Mouse (Mus musculus): ENCODE measurements around the gene Tusc2. TPM values are rescaled to one million over a fixed set of nuclear protein-coding genes. Genes with fewer than 3 reads are reported as not detected.

Gene Tusc2
- polyA plus RNA-seq, 1 experiment = 25.0 TPM

DNA sequence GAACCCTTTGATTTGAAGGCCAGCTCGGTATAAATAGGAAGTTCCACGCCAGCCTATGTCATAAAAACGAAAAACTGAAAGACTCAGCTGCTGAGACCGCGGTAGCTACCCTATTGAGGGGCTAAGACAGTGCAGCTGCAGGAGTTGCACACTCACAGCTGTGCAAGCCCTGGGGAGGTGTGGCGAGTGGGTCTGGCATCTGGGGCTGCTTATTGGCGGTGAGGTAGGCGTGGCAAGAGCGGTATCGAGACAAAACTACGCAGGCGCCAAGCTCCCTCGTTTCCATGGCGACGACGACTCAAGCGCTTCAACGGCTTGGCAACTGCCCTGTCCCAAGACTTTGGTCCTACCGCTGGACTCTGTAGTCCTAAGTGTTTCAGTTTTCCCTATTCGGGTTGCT, 16.0 kb upstream of the Tusc2 start, which contains the start of gene Zmynd10:
Zmynd10 (plus strand) TSS at position 273 of the 400 bp plus-strand sequence.
- Histone ChIP-seq H3K36me3 (ENCODE audit: control insufficient read depth, insufficient read depth) (no peaks in the 10 kb centered on the region), H3K4me3 (no peak within 1 kb of the TSS), H3K4me2 (ENCODE audit: low read depth) (peak within 1 kb of the TSS; percentile 63), H3K79me2 (ENCODE audit: control insufficient read depth, insufficient read depth) (no peaks in the 10 kb centered on the region), H3ac (ENCODE audit: control insufficient read depth, insufficient read length) (no peak within 1 kb of the TSS), H3K27me3 (ENCODE audit: control insufficient read depth, insufficient read depth, insufficient read length) (no peaks in the 10 kb centered on the region)
- TF ChIP-seq SRF (IDR thresholded peaks at IDR 0.05; ENCODE audit: control insufficient read depth, insufficient read length, low read depth) = no peak
- TF ChIP-seq MYOG (IDR thresholded peaks at IDR 0.05; ENCODE audit: control insufficient read depth in 1 of 3, insufficient read depth in 1 of 3, insufficient read length in 2 of 3, low read depth in 2 of 3) = peak in 2 of 3 experiments; percentile 21 to 38
- no peak for TF ChIP-seq POLR2AphosphoS2 (IDR thresholded peaks at IDR 0.05; ENCODE audit: insufficient read length, low read depth)
- TF ChIP-seq MYOD1 (IDR thresholded peaks at IDR 0.05; ENCODE audit: control insufficient read depth in 1 of 3, insufficient read length in 2 of 3, low read depth in 2 of 3) = peak in 2 of 3 experiments; percentile 54 to 60
- TF ChIP-seq MAX (IDR thresholded peaks at IDR 0.05; ENCODE audit: low read depth) = no peak
- no peak for TF ChIP-seq E2F4 (IDR thresholded peaks at IDR 0.05; ENCODE audit: insufficient read depth)

GRCm38 (mm10) chr9:107547957-107548356, 15.1 kb upstream of the Tusc2 start:
- Histone ChIP-seq H3K36me3 (ENCODE audit: control insufficient read depth, insufficient read depth) (no peaks in the 10 kb centered on the region), H3K4me2 (ENCODE audit: low read depth) (no peak overlapping the region), H3K27me3 (ENCODE audit: control insufficient read depth, insufficient read depth, insufficient read length) (no peaks in the 10 kb centered on the region), H3ac (ENCODE audit: control insufficient read depth, insufficient read length) (no peak overlapping the region), H3K4me3 (no peak overlapping the region), H3K79me2 (ENCODE audit: control insufficient read depth, insufficient read depth) (peaks cover 5% of the 10 kb centered on the region)
- TF ChIP-seq REST (IDR thresholded peaks at IDR 0.05; ENCODE audit: insufficient read depth, insufficient read length) = no peak
- TF ChIP-seq TCF12 (IDR thresholded peaks at IDR 0.05; ENCODE audit: insufficient read depth, poor library complexity, severe bottlenecking) = no peak
- TF ChIP-seq MAX (IDR thresholded peaks at IDR 0.05; ENCODE audit: low read depth) = no peak
- no peak for TF ChIP-seq USF1 (IDR thresholded peaks at IDR 0.05; ENCODE audit: low read depth)
- no peak for TF ChIP-seq CEBPB (IDR thresholded peaks at IDR 0.05; ENCODE audit: insufficient read depth, poor library complexity, severe bottlenecking)
- no peak for TF ChIP-seq MYOG (IDR thresholded peaks at IDR 0.05; ENCODE audit: control insufficient read depth in 1 of 3, insufficient read depth in 1 of 3, insufficient read length in 2 of 3, low read depth in 2 of 3)
- no peak for TF ChIP-seq TCF3 (IDR thresholded peaks at IDR 0.05; ENCODE audit: insufficient read length, low read depth)
- TF ChIP-seq POLR2A (IDR thresholded peaks at IDR 0.05; ENCODE audit: insufficient read length, low read depth) = no peak
- TF ChIP-seq POLR2AphosphoS2 (IDR thresholded peaks at IDR 0.05; ENCODE audit: insufficient read length, low read depth) = no peak

DNA sequence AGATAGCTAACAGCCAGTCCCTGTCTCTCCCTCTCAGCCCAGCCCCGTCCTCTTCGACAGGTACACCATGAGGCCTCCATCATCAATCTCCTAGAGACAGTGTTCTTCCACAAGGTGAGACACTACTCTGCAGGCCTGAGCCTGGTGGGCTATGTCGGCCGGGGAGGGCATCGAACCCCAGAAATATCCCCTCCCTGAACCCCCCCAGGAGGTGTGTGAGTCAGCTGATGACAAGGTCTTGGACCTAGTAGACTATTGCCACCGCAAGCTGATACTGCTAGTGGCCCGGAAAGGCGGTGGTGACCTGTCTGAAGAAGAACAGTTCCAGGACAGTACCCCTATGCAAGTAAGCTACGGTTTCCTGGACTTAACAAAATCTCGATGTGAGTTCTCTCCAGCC, 14.2 kb upstream of the Tusc2 start:
- Histone ChIP-seq H3K36me3 (ENCODE audit: control insufficient read depth, insufficient read depth) (no peaks in the 10 kb centered on the region), H3K79me2 (ENCODE audit: control insufficient read depth, insufficient read depth) (peaks cover 13% of the 10 kb centered on the region), H3K4me3 (no peak overlapping the region), H3ac (ENCODE audit: control insufficient read depth, insufficient read length) (no peak overlapping the region), H3K4me2 (ENCODE audit: low read depth) (no peak overlapping the region), H3K27me3 (ENCODE audit: control insufficient read depth, insufficient read depth, insufficient read length) (no peaks in the 10 kb centered on the region)
- no peak for TF ChIP-seq TCF12 (IDR thresholded peaks at IDR 0.05; ENCODE audit: insufficient read depth, poor library complexity, severe bottlenecking)
- no peak for TF ChIP-seq POLR2A (IDR thresholded peaks at IDR 0.05; ENCODE audit: insufficient read length, low read depth)
- no peak for TF ChIP-seq MYOD1 (IDR thresholded peaks at IDR 0.05; ENCODE audit: control insufficient read depth in 1 of 3, insufficient read length in 2 of 3, low read depth in 2 of 3)
- no peak for TF ChIP-seq USF1 (IDR thresholded peaks at IDR 0.05; ENCODE audit: low read depth)
- no peak for TF ChIP-seq MYOG (IDR thresholded peaks at IDR 0.05; ENCODE audit: control insufficient read depth in 1 of 3, insufficient read depth in 1 of 3, insufficient read length in 2 of 3, low read depth in 2 of 3)
- TF ChIP-seq E2F4 (IDR thresholded peaks at IDR 0.05; ENCODE audit: insufficient read depth) = no peak
- TF ChIP-seq CEBPB (IDR thresholded peaks at IDR 0.05; ENCODE audit: insufficient read depth, poor library complexity, severe bottlenecking) = no peak
- TF ChIP-seq SRF (IDR thresholded peaks at IDR 0.05; ENCODE audit: control insufficient read depth, insufficient read length, low read depth) = no peak
- TF ChIP-seq POLR2AphosphoS2 (IDR thresholded peaks at IDR 0.05; ENCODE audit: insufficient read length, low read depth) = no peak

- no peak overlapping the region for H3K4me2 ChIP-seq (ENCODE audit: low read depth)
Measured at GRCm38 (mm10) chr9:107549297-107550074, 13.6 kb upstream of the Tusc2 start.

DNA sequence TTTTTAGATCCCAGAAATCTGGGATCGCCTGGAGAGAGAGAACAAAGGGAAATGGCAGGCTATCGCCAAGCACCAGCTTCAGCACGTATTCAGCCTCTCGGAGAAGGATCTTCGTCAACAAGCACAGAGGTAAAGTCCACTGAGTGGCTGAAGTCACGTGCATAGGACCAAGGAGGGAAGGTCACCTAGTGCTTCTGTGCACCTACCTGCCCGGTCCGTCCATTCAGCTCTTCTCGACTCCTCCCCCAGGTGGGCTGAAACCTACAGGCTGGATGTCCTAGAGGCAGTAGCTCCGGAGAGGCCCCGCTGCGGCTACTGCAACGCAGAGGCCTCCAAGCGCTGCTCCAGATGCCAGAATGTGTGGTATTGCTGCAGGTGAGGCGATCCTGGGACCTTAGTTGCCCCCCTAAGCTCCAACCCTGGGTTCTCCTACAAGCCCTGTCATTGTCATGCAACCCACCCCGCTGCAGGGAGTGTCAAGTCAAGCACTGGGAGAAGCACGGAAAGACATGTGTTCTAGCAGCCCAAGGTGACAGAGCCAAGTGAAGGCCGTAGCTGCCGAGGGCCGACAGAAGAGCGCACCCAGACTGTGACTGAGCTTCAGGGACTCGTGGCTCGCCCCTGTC, 12.5 kb upstream of the Tusc2 start:
- no peaks in the 10 kb centered on the region for H3K36me3 ChIP-seq (ENCODE audit: control insufficient read depth, insufficient read depth)
- H3K27me3 ChIP-seq (ENCODE audit: control insufficient read depth, insufficient read depth, insufficient read length) = no peaks in the 10 kb centered on the region
- peak overlapping the region; percentile 96 for H3K4me3 ChIP-seq
- no peak overlapping the region for H3ac ChIP-seq (ENCODE audit: control insufficient read depth, insufficient read length)
- TF ChIP-seq MYOD1 (IDR thresholded peaks at IDR 0.05; ENCODE audit: control insufficient read depth in 1 of 3, insufficient read length in 2 of 3, low read depth in 2 of 3) (no peak), POLR2AphosphoS2 (IDR thresholded peaks at IDR 0.05; ENCODE audit: insufficient read length, low read depth) (no peak), TCF12 (IDR thresholded peaks at IDR 0.05; ENCODE audit: insufficient read depth, poor library complexity, severe bottlenecking) (no peak), SRF (IDR thresholded peaks at IDR 0.05; ENCODE audit: control insufficient read depth, insufficient read length, low read depth) (no peak), CEBPB (IDR thresholded peaks at IDR 0.05; ENCODE audit: insufficient read depth, poor library complexity, severe bottlenecking) (no peak), E2F4 (IDR thresholded peaks at IDR 0.05; ENCODE audit: insufficient read depth) (no peak), REST (IDR thresholded peaks at IDR 0.05; ENCODE audit: insufficient read depth, insufficient read length) (no peak), MYOG (IDR thresholded peaks at IDR 0.05; ENCODE audit: control insufficient read depth in 1 of 3, insufficient read depth in 1 of 3, insufficient read length in 2 of 3, low read depth in 2 of 3) (no peak), TCF3 (IDR thresholded peaks at IDR 0.05; ENCODE audit: insufficient read length, low read depth) (no peak), MAX (IDR thresholded peaks at IDR 0.05; ENCODE audit: low read depth) (no peak), USF1 (IDR thresholded peaks at IDR 0.05; ENCODE audit: low read depth) (no peak), POLR2A (IDR thresholded peaks at IDR 0.05; ENCODE audit: insufficient read length, low read depth) (no peak)
- peak overlapping the region; percentile 85 for H3K4me2 ChIP-seq (ENCODE audit: low read depth)
- H3K79me2 ChIP-seq (ENCODE audit: control insufficient read depth, insufficient read depth) = peaks cover 22% of the 10 kb centered on the region

More at GRCm38 (mm10) chr9:107549297-107550074, 13.6 kb upstream of the Tusc2 start:
- H3K79me2 ChIP-seq (ENCODE audit: control insufficient read depth, insufficient read depth) = peaks cover 14% of the 10 kb centered on the region
- H3K4me3 ChIP-seq = no peak overlapping the region
- no peaks in the 10 kb centered on the region for H3K27me3 ChIP-seq (ENCODE audit: control insufficient read depth, insufficient read depth, insufficient read length)
- H3ac ChIP-seq (ENCODE audit: control insufficient read depth, insufficient read length) = no peak overlapping the region
- H3K36me3 ChIP-seq (ENCODE audit: control insufficient read depth, insufficient read depth) = no peaks in the 10 kb centered on the region
- no peak for TF ChIP-seq POLR2AphosphoS2 (IDR thresholded peaks at IDR 0.05; ENCODE audit: insufficient read length, low read depth)
- TF ChIP-seq MAX (IDR thresholded peaks at IDR 0.05; ENCODE audit: low read depth) = no peak
- TF ChIP-seq REST (IDR thresholded peaks at IDR 0.05; ENCODE audit: insufficient read depth, insufficient read length) = no peak
- no peak for TF ChIP-seq CEBPB (IDR thresholded peaks at IDR 0.05; ENCODE audit: insufficient read depth, poor library complexity, severe bottlenecking)
